Mouse (Mus musculus) liver, postnatal 0 days (tissue): Measurements from ENCODE around the gene Pclo.

Experiments
- CTCF ChIP-seq: sonication (generic); IDR thresholded peaks from 2 replicates; pipeline ENCODE4 v1.5.1; 2016; ENCODE audit warnings: antibody characterized with exemption, low read depth
- EP300 ChIP-seq: IDR thresholded peaks from 2 replicates; pipeline ENCODE4 v1.6.1; 2016; ENCODE audit warnings: antibody characterized with exemption, low read depth, mild to moderate bottlenecking

- TF ChIP-seq CTCF (no peak), EP300 (no peak)
Observed at GRCm38 (mm10) chr5:14766686-14767085, 252.0 kb downstream of the Pclo start.
